Mouse (Mus musculus): ENCODE data around the gene Tspan13.

Tspan13 gene

GRCm38 (mm10) chr12:36030660-36031363, 11.5 kb downstream of the Tspan13 start:
- no peak for DNase-seq

- no peak for DNase-seq
These were observed 12.6 kb downstream of the Tspan13 start for GRCm38 (mm10) chr12:36029687-36030086.

- no peak for DNase-seq
These were observed 13.2 kb downstream of the Tspan13 start for GRCm38 (mm10) chr12:36028968-36029645.

GRCm38 (mm10) chr12:36027171-36027570, 15.1 kb downstream of the Tspan13 start:
- no peak for DNase-seq

- DNase-seq = no peak
These were observed 16.2 kb downstream of the Tspan13 start for GRCm38 (mm10) chr12:36026126-36026525.

GRCm38 (mm10) chr12:36020710-36021109, 21.6 kb downstream of the Tspan13 start:
- no peak for DNase-seq

- no peak for DNase-seq
These were observed 22.2 kb downstream of the Tspan13 start for GRCm38 (mm10) chr12:36020081-36020480.

GRCm38 (mm10) chr12:36019572-36019971, 22.7 kb downstream of the Tspan13 start:
- DNase-seq = no peak

GRCm38 (mm10) chr12:36017791-36018190, 24.5 kb downstream of the Tspan13 start:
- DNase-seq = no peak

- no peak for DNase-seq
These were observed 28.9 kb downstream of the Tspan13 start for GRCm38 (mm10) chr12:36013216-36013910.

GRCm38 (mm10) chr12:36008364-36009047, 33.8 kb downstream of the Tspan13 start:
- no peak for DNase-seq

- DNase-seq = no peak
These were observed 34.7 kb downstream of the Tspan13 start for GRCm38 (mm10) chr12:36007581-36007980.

GRCm38 (mm10) chr12:36004714-36005113, 37.6 kb downstream of the Tspan13 start:
- DNase-seq = no peak

- DNase-seq = peak; percentile 28 to 32
These were observed 46.5 kb downstream of the Tspan13 start for GRCm38 (mm10) chr12:35995799-35996198.

- DNase-seq = no peak
These were observed 48.2 kb downstream of the Tspan13 start for GRCm38 (mm10) chr12:35994098-35994497.

- DNase-seq = no peak
These were observed 48.7 kb downstream of the Tspan13 start for GRCm38 (mm10) chr12:35993583-35993982.

- no peak for DNase-seq
These were observed 49.6 kb downstream of the Tspan13 start, which contains the start of gene Agr2 for GRCm38 (mm10) chr12:35992711-35993110. TSS of gene Agr2 (plus strand) at chr12:35992907.

GRCm38 (mm10) chr12:35984743-35985142, 57.6 kb downstream of the Tspan13 start:
- no peak for DNase-seq

GRCm38 (mm10) chr12:35983472-35983871, 58.8 kb downstream of the Tspan13 start:
- DNase-seq = no peak

- DNase-seq = no peak
These were observed 60.5 kb downstream of the Tspan13 start for GRCm38 (mm10) chr12:35981732-35982360.

GRCm38 (mm10) chr12:35979625-35980024, 62.7 kb downstream of the Tspan13 start:
- DNase-seq = no peak

GRCm38 (mm10) chr12:35977633-35978246, 64.6 kb downstream of the Tspan13 start:
- DNase-seq = no peak

Measured in cerebellum, adult 18-20 months (tissue).